Mouse (Mus musculus) liver, postnatal 0 days (tissue): ENCODE data around the gene Clcf1.

Experiments
- CTCF ChIP-seq: sonication (generic); IDR thresholded peaks from 2 replicates; pipeline ENCODE4 v1.5.1; 2016; ENCODE audit warnings: antibody characterized with exemption, low read depth
- EP300 ChIP-seq: IDR thresholded peaks from 2 replicates; pipeline ENCODE4 v1.6.1; 2016; ENCODE audit warnings: antibody characterized with exemption, low read depth, mild to moderate bottlenecking

- TF ChIP-seq EP300 (no peak), CTCF (peak; percentile 26; the same call in 1 of the 2 replicates)
Observed at GRCm38 (mm10) chr19:4265956-4266355, 51.9 kb downstream of the Clcf1 start.
